Mouse (Mus musculus): ENCODE measurements around the gene Oprm1.
"Not testable (repeated sequence)": the region's sequence is repeated elsewhere in the genome, so short reads cannot be mapped to it uniquely, and the experiment has no call there.

Gene Oprm1

DNA sequence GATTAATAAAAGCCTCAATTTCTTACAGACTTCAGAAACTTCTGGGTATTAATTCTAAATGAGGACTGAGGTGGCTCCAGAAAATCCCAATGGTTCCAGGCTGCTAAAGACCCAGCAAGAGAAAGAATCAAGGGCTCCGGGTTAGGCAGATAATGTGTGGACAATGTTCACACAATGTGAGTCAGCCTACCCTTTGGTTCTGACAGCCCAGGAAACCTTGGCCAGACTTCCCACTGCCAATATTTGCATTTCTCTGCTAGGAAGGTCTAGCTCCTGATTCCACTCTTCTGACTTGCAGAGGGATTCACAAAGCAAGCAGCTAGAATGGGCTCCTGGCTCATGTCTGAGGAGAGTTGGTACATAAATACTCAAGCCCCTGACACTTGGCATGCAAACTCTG, 210.0 kb downstream of the Oprm1 start:
- in situ Hi-C loops (cut with MboI, MseI), result loop anchor here (10.0 kb wide), 1 partner anchor 1536 kb away; no protein-coding TSS in a partner anchor

DNA sequence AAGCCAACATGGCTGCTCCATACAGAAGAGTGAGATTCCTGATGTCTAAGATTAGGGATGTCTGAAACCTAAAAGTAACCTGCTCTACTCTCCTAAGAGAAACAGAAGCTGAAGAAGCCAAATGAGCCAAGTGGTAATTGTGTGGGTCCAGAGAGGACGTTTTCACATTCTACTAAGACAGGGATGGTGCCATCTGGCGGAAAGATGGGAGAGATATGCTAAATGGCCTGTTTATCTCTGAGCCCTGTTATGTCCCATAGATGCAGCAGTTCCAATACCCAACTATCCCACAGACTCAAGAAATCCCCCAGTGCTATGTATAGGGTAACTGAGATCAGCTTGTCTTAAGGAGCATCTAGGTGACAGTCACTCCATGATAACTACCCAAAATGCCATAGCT, 219.5 kb downstream of the Oprm1 start:
- in situ Hi-C loops (cut with MboI, MseI), result no loop called here

DNA sequence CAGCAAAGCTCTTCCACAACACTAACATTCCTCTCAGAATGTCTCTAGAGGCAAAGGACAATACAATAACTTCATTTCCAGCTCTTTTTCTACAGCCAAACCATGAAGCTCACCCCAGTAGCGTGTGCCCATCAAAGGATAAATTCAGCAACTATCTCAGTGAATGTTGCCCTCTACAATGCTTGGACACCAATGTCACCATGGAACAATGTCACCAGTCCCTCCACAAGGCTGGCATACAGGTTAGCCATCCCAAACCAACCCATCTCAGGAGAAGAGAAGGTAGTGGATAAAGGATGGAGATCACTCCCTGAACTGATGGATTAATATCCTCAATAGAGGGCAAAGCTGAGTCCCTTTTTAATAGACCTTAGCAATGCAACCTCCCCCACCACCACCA, 220.4 kb downstream of the Oprm1 start:
- in situ Hi-C loops (cut with MboI, MseI), result no loop called here

DNA sequence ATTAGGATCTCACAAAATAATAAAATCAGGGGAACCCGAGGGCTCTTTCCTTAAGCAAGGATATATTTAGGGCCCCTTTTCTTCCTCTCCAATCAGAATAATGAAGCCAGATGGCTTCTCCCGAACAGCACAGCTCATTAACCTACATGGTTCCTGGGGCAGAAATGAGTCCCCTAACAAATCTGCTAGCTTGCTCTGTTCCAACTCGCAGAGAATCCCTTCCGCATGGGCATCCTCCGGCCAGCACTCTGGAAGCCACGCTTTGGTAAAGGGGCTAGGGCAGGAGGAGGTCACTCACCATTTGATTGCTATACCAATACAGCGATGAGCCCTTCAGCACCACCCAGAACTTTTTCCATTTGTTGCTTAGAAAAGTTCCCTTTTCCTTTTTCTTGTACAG, 220.9 kb downstream of the Oprm1 start:
- in situ Hi-C loops (cut with MboI, MseI), result no loop called here

DNA sequence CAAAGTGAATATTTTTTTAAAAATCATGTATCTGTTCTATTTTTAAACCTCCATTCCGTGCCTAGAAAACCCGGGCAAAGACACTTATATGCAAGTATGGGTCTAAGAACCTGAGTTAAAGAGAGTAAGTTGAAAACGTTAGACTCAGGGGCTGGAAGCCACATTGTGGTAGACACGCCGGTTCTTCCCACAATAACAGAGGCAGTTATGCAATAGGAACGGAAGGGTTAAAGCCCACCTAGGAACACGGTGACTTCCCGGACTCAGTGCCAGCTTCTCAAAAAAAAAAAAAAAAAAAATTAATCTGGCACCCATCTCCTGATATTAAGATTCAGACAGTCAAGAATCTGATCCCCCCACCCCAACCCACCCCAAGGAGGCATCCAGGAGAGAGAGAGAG, 221.5 kb downstream of the Oprm1 start:
- in situ Hi-C loops (cut with MboI, MseI), result loop anchor here (10.0 kb wide), 1 partner anchor 845 kb away; no protein-coding TSS in a partner anchor

DNA sequence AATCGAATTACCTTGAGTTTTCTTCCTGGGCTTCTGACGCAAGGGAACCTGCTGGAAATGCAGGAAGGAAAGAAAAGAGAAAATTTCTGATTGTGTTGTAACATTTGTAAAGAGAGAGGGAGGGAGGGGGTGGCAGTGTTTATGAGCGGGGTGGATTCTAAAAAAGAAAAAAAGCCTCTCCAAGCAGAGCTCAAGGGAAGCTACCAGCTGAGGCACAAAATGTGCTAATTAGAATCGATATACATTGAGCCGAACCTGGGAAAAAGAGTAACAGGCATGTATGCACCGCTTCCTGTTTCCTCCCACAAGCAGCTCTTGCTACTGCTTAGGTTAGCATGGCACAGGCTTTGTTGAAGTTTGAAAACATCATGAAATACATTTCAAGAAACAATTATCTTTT, 221.9 kb downstream of the Oprm1 start:
- in situ Hi-C loops (cut with MboI, MseI), result loop anchor here (10.0 kb wide), 1 partner anchor 845 kb away; no protein-coding TSS in a partner anchor

DNA sequence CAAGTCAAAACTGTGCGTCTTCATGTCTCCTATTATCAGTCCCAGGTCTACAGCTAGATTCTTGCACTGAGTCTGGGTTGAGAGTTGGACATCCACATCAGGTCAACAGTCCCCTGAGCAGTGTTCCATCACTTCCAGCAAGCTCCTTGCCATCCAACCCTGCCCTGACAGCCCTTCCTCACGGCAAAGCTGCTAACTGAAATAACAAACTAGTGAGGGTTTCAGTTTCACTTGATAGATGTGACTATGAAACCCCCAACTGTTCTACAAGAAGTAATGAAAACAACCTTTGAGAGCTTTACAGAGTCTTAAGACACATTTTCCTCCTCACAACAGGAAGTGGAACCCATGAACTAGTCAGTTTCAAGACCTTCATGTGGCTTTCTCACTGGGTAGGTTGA, 224.4 kb downstream of the Oprm1 start:
- in situ Hi-C loops (cut with MboI, MseI), result loop anchor here (10.0 kb wide), 1 partner anchor 842 kb away; no protein-coding TSS in a partner anchor

DNA sequence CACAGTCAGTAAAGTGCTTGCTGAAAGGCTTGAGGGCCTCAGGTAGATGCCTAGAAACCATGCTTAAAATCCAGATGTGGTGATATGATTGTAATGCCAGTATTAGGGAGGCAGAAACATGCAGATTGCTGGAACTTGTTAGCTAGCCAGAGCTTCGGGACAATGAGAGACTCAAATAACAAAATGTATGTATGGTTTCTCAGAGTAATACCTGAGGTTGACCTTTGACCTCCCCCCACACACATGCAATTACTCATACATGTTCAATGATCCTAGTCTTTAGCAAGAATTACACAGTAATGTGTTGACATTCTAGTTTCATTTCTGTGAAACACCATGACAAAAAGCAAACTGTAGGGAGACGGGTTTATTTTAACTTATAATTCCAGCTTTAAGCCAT, 225.1 kb downstream of the Oprm1 start:
- in situ Hi-C loops (cut with MboI, MseI), result loop anchor here (10.0 kb wide), 1 partner anchor 841 kb away; no protein-coding TSS in a partner anchor

DNA sequence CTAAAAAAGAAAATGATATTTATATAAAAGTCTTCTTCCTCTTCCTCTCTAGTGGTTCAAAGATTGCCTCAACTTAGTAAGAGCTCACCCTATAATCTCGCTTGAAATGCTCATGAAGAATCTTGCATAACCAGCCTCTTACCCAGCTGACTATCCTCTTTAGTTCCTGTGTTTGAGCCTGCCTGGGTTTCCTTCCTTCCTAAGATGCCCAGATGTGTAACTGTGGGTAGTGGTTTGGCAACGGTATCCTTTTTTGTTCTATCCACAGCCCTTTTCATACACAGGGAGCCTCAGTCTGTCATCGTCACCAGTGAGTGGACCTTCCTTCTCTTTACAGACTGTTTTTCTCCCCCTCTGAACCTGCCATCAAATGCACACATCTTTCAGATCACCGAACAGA, 227.9 kb downstream of the Oprm1 start:
- in situ Hi-C loops (cut with MboI, MseI), result loop anchor here (10.0 kb wide), 1 partner anchor 839 kb away; no protein-coding TSS in a partner anchor

DNA sequence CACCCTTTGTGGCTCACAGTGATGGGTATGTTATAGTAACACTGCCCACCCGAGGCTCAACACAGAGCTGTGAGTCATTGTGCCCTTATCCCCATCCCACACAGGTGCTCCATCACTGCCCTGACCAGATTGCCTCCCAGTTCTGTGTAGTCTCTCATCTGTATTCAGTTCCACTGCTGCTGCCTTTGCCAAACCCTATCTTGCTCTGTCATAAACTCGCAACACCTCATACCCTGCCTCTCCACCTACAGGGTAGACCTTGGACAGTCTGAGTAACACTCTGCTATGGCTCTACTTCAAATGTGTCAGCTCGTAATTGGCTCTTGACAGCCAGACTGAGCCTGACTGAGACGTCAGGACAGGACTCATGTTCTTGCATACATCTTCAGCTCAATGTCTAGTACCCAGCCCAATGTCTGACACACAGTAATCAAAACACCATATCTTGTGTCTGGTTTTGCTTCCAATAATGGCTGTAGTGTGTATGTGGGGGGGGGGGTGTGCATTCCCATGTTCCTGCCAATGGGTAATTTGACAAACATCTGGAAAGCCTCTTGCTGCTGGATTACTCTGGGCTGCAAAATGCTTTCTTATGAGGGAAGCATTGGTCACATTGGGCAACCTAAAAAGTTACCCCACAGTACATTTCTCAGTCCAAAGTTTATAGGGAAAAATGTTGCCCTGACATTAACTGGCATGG, 229.2 kb downstream of the Oprm1 start:
- in situ Hi-C loops (cut with MboI, MseI), result loop anchor here (10.0 kb wide), 1 partner anchor 837 kb away; no protein-coding TSS in a partner anchor

DNA sequence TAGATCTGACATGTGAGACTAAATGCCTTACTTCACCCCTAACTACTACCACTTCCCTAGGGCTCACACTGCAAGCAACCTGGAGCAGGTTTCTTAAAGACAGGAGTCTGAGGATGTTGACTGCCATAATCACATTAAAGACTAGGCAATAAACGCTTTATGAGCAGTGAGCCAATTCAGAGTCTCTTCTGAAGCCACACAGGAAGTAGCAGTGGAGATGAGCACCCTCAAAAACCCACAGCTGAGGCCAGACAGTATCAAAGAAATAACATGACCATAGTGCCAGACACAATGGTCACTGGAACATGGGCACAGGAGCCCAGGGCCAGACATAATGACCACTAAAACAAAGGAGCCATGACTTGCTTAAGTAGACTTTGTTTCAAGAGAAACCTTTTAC, 230.2 kb downstream of the Oprm1 start:
- in situ Hi-C loops (cut with MboI, MseI), result loop anchor here (10.0 kb wide), 1 partner anchor 836 kb away; no protein-coding TSS in a partner anchor

DNA sequence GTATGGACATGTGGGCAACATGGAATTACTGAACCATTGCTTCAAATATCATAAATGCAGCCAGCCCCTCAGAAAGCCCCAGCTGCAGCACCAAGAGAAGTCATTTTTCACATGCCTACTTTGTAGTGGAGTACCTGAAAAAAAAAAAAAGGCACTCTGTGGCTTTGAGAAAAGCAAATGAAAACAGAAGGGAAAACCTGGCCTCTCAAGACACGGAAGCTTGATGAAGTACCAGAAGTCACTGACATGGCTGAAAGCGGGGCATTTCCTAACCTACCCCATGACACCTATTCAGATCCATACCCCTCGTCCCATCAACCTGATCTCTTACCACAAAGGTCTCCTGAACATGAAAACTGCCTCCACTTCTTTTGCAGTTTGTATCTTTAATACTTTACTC, 238.6 kb downstream of the Oprm1 start:
- in situ Hi-C loops (cut with MboI, MseI), result loop anchor here (10.0 kb wide), 1 partner anchor 1768 kb away; no protein-coding TSS in a partner anchor

DNA sequence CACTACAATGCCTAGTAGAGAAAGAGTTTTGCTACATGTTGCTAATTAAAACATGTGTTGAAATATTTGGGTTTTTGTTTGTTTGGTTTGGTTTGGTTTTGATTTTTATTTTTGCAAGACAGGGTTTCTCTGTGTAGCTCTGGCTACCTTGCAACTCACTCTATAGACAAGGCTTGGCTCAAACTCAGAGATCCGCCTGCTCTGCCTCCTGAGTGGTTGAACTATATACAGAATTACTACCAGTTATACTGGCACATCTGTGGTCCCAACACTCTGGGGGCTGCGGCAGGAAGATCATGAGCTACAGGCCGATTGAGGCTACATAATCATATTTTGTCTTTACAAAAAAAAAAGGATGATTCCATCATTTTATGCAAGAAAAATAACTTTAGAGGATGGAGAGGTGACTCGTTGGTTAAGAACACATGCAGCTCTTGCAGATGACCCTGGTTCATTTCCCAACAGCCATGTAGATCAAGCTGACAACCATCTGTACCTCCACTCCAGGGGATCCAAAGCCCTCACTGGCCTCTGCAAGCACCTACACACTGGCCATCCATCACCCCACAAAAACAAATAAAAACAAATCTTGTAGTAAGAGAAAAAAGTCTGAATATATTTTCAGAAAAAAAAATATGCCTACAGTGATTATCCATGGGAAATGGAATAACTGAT, 240.4 kb downstream of the Oprm1 start:
- in situ Hi-C loops (cut with MboI, MseI), result loop anchor here (10.0 kb wide), 1 partner anchor 1766 kb away; no protein-coding TSS in a partner anchor

DNA sequence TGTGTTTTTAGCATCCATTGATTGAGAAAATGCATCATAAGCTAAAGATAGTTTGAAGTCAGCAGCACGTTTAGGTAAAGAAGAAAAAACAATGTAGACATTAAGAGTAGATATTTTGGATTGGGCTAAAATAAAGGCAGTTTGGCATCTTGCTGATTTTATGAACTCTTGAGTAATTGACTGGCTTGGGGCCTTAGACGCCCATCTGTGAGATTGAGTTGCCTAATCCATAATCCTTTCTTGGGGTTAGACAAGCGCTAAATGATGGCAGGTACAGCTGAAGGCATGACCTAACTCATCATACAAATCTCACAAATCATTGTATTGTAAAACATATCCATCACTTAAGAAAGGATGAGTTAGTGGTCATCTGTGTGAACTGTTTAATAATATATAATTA, 241.0 kb downstream of the Oprm1 start:
- in situ Hi-C loops (cut with MboI, MseI), result loop anchor here (10.0 kb wide), 1 partner anchor 1765 kb away; no protein-coding TSS in a partner anchor

DNA sequence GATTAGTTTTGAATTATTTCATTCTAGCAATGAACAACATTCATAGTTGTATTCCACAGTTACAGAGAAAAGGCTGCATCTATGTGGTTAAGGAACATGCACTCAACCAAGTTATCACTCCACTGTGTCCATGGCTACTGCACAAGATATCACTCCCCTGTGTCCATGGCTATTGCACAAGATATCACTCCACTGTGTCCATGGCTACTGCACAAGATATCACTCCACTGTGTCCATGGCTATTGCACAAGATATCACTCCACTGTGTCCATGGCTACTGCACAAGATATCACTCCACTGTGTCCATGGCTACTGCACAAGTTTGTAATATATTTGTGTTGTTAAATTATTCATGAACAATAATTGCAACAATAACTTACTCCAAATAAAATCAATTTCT, 245.6 kb downstream of the Oprm1 start:
- in situ Hi-C loops (cut with MboI, MseI), result not testable (repeated sequence)

DNA sequence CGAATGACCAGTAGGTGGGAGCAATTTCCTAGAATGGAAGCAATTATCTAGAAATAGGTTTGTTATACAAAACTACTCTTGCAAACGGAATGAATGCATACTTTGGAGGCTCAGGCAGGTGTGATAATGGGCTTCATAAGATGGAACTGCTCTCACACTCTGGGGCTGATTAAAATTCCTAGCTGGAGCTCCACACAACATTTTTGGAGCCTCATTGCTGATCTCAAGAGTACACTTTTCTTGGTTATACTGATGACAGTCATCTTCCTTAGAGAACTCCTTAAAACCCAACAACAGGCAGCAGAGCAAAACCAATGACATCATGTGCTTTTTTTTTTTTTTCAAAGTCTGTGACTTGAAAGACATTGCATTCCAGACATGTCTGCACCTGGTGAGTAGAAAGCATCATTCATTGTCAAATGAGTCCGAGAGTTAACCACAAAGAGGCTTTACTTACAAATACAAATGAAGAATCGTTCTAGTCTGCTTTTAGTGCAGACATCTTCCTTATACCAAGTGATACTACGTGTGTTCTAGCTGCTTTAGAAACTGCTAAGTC, 246.8 kb downstream of the Oprm1 start:
- in situ Hi-C loops (cut with MboI, MseI), result no loop called here

DNA sequence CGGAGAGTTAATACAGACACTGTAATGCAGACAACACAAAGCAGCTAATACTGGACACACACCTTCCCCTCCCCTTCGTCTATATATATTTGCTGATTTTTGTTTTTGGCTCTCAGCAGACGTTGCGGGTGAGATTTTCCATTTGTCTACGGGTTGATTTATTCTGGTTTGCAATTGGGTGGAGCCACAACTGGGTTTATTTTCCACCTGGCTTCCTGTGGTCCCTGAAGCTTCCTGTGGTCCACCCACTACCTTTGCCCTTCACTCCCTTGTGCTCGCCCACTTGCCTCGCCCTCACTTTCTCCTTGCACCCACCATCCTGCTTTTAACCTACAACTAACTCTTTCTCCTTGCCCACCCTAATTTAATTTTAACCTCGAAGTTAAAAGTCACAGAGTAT, 252.2 kb downstream of the Oprm1 start:
- in situ Hi-C loops (cut with MboI, MseI), result no loop called here

DNA sequence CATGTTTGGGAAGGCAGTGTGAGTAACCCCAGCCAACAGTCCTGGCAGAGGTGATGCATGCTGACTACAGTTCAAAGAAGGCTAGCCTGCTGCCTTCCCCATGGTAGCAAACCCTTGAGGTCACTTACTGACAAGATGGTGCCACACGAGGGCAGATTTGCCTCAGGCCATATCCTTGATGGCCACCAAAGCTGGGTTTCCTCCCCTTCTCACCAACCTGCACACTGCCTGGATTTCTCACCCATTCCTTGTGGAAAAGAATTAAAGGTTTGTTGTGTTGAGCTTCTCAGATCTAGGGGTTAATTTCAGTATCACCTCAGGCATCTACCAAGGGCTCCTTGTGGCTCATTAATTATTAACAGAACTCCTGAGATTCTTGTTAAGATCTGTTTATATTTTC, 256.9 kb downstream of the Oprm1 start:
- in situ Hi-C loops (cut with MboI, MseI), result no loop called here

DNA sequence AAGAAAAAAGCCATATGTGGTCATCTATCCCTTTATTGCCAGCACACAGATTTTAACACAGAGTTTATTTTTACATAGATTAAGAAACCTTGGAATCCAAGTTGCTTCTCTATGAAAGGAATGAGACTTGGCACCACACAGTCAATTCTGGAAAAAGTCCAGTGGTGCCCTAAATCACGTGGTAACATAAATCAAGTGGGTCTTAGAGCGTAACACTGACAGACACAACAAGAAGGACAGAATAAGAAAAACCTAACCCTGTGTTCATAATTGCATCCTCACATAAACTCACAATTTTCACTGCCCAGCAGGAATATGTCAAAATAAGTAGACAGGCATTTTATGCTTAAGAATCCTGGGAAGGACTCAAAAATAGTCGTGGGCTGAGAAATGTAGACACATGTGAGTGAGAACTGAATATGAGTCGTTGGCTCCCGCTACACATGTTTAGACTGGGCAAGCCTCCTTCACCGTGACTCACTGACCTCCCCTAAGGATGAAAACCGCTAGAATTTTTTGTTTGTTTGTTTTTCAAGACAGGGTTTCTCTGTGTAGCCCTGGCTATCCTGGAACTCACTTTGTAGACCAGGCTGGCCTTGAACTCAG, 261.6 kb downstream of the Oprm1 start:
- in situ Hi-C loops (cut with MboI, MseI), result loop anchor here (5.0 to 10.0 kb wide), 2 partner anchors 138 to 1665 kb away; no protein-coding TSS in a partner anchor

DNA sequence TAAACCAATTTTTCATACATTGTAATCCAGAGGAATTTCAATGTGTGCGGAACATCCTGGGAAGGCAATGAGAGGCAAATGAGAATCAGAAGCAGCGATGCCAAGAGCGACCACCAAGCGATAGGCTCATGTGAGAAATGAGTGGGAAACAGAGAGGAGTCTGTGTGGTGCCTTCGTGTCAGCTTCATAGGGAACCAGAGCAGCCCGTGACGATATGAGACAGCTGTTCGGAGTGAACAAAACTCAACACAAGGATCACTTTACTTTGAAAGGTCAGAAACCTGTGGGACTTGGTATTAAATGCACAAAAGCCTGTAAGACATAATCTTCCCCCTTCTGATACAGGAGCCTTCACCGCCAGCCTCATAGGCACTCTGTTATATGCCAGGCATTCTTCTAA, 262.2 kb downstream of the Oprm1 start:
- in situ Hi-C loops (cut with MboI, MseI), result loop anchor here (5.0 to 10.0 kb wide), 2 partner anchors 138 to 1664 kb away; no protein-coding TSS in a partner anchor

DNA sequence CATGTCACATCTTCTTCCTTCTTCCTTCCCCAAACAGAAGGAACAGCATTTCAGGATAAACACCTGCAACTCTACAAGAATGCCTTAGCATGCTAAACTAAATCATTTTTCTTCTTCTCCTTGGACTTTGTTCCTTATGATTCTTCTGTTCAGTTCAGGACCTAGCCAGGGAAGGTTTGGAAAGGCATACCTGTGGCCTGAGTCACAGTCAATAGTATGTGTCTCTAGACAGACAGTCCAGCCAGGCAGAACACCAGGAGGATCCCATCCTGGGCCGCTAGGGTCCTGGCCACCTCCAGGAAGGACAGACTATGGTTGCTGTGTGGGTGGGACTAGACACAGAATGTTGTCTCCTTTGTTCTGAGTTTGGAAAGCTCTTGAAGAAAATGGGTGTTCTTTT, 266.7 kb downstream of the Oprm1 start:
- in situ Hi-C loops (cut with MboI, MseI), result loop anchor here (10.0 kb wide), 1 partner anchor 1660 kb away; no protein-coding TSS in a partner anchor

DNA sequence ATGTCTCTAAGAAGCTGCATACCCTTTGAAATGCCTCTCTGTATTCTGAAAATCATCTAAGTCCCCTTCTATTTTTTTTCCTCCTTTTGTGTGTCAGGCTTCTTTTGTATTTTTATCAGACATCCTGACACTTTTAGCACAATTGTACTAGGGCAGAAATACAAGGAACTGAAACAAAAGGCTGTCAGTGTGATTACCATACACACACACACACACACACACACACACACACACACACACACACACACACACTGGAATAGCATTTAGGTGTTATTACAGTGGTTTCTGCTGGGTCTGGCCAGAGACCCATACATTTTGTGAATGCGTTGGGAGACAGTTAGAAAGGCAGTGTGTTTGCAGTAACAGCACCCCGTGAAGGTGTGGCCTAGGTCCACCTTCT, 275.2 kb downstream of the Oprm1 start:
- in situ Hi-C loops (cut with MboI, MseI), result no loop called here

All from T-helper 1 cell (primary cell).